Mouse (Mus musculus) small intestine, adult 2 months (tissue): ENCODE measurements around the gene Bsg. TPM values are rescaled to one million over a fixed set of nuclear protein-coding genes. Genes with fewer than 3 reads are reported as not detected.

Experiments
- H3K27ac ChIP-seq: fragments of 200-500 bp; 2 replicates; pipeline ENCODE4 v1.5.1; 2012; ENCODE audit warnings: low read depth, low read length, control low read depth, inconsistent platforms; ENCODE audit not compliant: insufficient read depth
- H3K27me3 ChIP-seq: fragments of 200-500 bp; 2 replicates; pipeline ENCODE4 v1.6.1; 2012; ENCODE audit warnings: mild to moderate bottlenecking, moderate library complexity, low read length, inconsistent platforms; ENCODE audit not compliant: control insufficient read depth, insufficient read depth
- H3K36me3 ChIP-seq: fragments of 200-500 bp; 2 replicates; pipeline ENCODE4 v1.6.1; 2012; ENCODE audit warnings: mild to moderate bottlenecking, low read length, control low read depth, inconsistent platforms; ENCODE audit not compliant: control insufficient read depth, insufficient read depth
- H3K4me1 ChIP-seq: fragments of 200-500 bp; 2 replicates; pipeline ENCODE4 v1.6.1; 2012; ENCODE audit warnings: low read length, inconsistent platforms, mixed read lengths; ENCODE audit not compliant: control insufficient read depth, insufficient read depth, insufficient read length
- H3K4me3 ChIP-seq: fragments of 200-500 bp; 2 replicates; pipeline ENCODE4 v1.5.1; 2012; ENCODE audit warnings: low read depth, mild to moderate bottlenecking, control low read depth, inconsistent platforms, low read length, moderate library complexity
- CTCF ChIP-seq: fragments of 200-500 bp; IDR thresholded peaks from 2 replicates; pipeline ENCODE4 v1.5.1; 2012; ENCODE audit warnings: low read depth, mild to moderate bottlenecking, control low read depth, inconsistent platforms, low read length, moderate library complexity, mixed read lengths; ENCODE audit not compliant: insufficient replicate concordance, insufficient read length; ENCODE audit errors: extremely low read depth
- POLR2A ChIP-seq: fragments of 200-500 bp; IDR thresholded peaks from 2 replicates; pipeline ENCODE4 v1.6.1; 2012; ENCODE audit warnings: low read depth, mild to moderate bottlenecking, control low read depth, inconsistent platforms, low read length, moderate library complexity
- WGBS: fragments of 180-500 bp; shearing (Covaris S2); methylation state at CpG from one replicate; pipeline ENCODE4 v1.1.7; 2018; 5-methylcytosine and 5-hydroxymethylcytosine counted together
- polyA plus RNA-seq: library from polyadenylated mRNA; depleted of rRNA; stranded (reverse); fragments of >200 nt; gene quantifications from 2 replicates; pipeline ENCODE4 v1.2.3, GENCODE M21; 2012

Bsg gene
- polyA plus RNA-seq, 1 experiment, result 1,266 TPM

DNA sequence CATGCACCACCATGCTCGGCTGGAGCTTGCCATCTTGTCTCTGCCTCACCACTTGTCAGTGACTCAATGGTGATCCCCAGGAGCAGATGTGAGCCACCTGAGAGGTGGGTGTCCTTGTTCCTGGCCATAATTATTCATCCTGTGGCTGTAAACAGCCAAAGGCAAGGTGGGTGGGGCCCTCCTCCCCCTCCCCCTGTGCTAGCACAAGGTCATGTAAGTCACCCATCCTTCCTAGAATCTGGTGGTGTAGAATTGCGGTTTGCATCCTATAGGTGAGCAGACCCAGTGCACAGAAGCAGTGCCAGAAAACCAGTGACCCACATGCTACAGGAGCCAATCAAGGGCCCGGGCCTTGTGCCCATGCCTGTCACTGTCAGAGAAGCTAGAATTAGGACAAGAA, 31.2 kb upstream of the Bsg start:
- Histone ChIP-seq H3K36me3 (peaks cover 2% of the 10 kb centered on the region; the same call in 1 of the 2 replicates), H3K4me3 (no peak overlapping the region), H3K27me3 (no peaks in the 10 kb centered on the region), H3K4me1 (peaks cover 8% of the 10 kb centered on the region), H3K27ac (no peak overlapping the region)
- 95% methylated on average over 3 of the region's 3 CpGs for WGBS
- TF ChIP-seq POLR2A, result no peak

- H3K27ac ChIP-seq, result no peak overlapping the region
- WGBS, result 83% methylated on average over 44 of the region's 44 CpGs
- H3K4me3 ChIP-seq, result no peak overlapping the region
- no peaks in the 10 kb centered on the region for H3K27me3 ChIP-seq
- H3K36me3 ChIP-seq, result peaks cover 2% of the 10 kb centered on the region; the same call in 1 of the 2 replicates
- TF ChIP-seq POLR2A (no peak), CTCF (no peak)
- H3K4me1 ChIP-seq, result peaks cover 3% of the 10 kb centered on the region
Observed at GRCm38 (mm10) chr10:79675346-79676035, 28.8 kb upstream of the Bsg start.

DNA sequence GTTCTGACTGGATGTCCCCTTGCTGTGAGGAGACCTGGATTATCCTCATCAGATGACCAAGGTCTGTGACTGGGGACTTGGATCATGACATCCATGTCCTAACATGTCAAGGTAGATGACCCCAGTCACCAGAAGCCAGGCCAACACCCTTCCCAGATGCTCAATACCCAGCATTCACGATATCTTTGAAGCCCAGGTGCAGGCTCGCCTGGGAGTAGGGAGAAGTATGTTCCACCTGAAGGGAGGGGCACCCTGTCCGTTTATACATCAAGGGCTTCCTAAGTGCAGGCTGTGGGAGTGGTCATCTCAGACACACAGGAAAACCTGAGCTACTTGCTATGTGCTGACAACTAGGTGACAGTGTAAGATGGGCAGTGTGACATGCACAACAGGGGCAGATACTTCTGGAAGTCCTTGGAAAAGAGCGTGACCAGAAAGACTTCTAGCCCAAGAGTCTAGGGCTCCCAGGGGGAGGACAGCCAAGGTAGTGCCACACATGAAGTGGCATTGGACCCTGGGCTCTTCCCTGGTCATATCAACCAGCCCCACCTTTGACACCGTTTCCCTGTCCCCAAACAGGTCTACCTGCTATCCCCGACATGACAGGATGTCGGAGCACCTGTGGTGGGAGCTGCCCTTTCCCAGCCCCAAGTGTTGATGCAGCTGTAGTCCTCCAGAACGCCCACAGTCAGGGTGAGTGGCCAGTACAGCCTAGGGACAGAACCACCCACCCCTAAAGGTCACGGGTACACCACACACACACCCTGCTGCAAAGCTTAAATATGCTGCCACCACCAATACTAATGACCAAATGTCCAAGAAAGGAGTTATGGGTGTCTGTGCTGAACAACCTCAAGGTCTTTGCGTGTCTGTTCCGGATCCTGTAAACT, 23.4 kb upstream of the Bsg start:
- Histone ChIP-seq H3K27ac (peak overlapping the region; percentile 71), H3K36me3 (peaks cover 12% of the 10 kb centered on the region), H3K27me3 (no peaks in the 10 kb centered on the region), H3K4me1 (peaks cover 21% of the 10 kb centered on the region), H3K4me3 (peak overlapping the region; percentile 62)
- TF ChIP-seq CTCF (no peak), POLR2A (no peak)
- 10% methylated on average over 11 of the region's 11 CpGs for WGBS

- Histone ChIP-seq H3K27me3 (no peaks in the 10 kb centered on the region), H3K27ac (peak within 1 kb of the TSS; percentile 71), H3K4me1 (peaks cover 21% of the 10 kb centered on the region), H3K4me3 (peak within 1 kb of the TSS; percentile 99), H3K36me3 (peaks cover 16% of the 10 kb centered on the region)
- under 1% methylated on average over 82 of the region's 84 CpGs for WGBS
- TF ChIP-seq CTCF (0 out of 2 replicates have a peak, but pooled peaks have one; percentile 8), POLR2A (peak; percentile 95)
Observed at GRCm38 (mm10) chr10:79681591-79682245, 22.6 kb upstream of the Bsg start, which contains the start of gene Cdc34. Gene Cdc34, plus strand, starts transcription at chr10:79682195.

- under 1% methylated on average over 10 of the region's 10 CpGs for WGBS
- Histone ChIP-seq H3K4me3 (peak overlapping the region; percentile 99), H3K27me3 (no peaks in the 10 kb centered on the region), H3K4me1 (peaks cover 21% of the 10 kb centered on the region), H3K36me3 (peaks cover 24% of the 10 kb centered on the region), H3K27ac (peak overlapping the region; percentile 66)
- TF ChIP-seq CTCF (no peak), POLR2A (no peak)
Observed at GRCm38 (mm10) chr10:79682551-79682915, 21.8 kb upstream of the Bsg start.

DNA sequence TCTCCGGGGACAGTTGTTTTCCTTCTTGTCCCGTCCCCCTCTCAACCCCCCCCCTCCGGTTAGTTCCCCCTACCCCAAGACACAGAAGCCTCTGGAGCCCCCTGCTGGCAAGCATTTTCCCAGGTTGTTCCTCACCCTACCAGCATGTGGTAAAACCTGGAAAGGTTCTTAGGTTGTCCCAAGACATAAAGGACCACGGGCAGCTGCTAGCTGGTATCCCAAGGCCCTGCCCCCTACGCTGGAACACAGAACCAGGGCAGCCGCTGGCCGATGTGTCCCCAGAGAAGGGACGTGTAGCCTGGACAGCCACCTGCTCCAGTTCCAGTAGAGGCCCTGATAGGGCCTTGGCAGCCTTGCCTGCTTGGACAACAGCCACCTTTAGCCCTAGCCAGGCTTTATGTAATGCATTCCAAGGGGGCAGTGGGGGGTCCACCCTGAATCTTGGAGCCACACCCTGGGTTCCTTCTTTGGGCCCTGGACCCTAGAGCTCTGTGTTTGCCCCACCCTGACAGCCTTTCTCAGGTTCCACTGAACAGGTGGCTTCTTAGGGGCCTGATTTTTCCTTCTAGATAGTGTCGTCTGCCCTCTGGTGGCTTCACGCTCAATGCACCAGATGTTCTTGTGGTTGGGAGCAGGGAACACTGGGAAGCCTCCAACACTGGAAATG, 21.2 kb upstream of the Bsg start:
- peak overlapping the region; percentile 28; the same call in 1 of the 2 replicates for H3K27ac ChIP-seq
- WGBS, result under 1% methylated on average over 10 of the region's 10 CpGs

More for the DNA sequence above, 21.2 kb upstream of the Bsg start:
- Histone ChIP-seq H3K27me3 (no peaks in the 10 kb centered on the region), H3K4me1 (peaks cover 21% of the 10 kb centered on the region), H3K36me3 (peaks cover 29% of the 10 kb centered on the region), H3K4me3 (peak overlapping the region; percentile 99)
- TF ChIP-seq POLR2A, result no peak
- peak; percentile 49; the same call in 1 of the 2 replicates for TF ChIP-seq CTCF
